Mouse (Mus musculus): ENCODE results near the gene Cdk5r2. TPM values are rescaled to one million over a fixed set of nuclear protein-coding genes. Genes with fewer than 3 reads are reported as not detected.
"Not testable (repeated sequence)": the region's sequence is repeated elsewhere in the genome, so short reads cannot be mapped to it uniquely, and the experiment has no call there.

The Cdk5r2 gene
- polyA plus RNA-seq, 1 experiment from 2014 or later = 1.3 TPM

DNA sequence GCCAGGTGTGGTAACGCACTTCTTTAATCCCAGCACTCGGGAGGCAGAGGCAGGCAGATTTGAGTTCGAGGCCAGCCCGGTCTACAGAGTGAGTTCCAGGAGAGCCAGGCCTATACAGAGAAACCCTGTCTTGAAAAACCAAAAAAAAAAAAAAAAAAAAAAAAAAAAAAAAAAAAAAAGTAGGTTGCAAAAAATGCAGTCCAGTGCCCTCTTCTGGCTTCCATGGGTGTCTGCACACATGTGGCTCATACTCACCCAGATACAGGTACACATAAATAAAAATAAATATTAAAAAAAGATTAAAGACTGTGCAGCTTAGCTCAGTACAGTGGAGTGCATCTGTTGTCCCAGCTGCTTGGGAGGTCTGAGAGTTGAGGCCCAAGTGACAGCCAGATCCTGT lies 31.1 kb upstream of the Cdk5r2 start:
- H3K36me3 ChIP-seq; H3K9me3 ChIP-seq (replicated peaks); DNase-seq (ENCODE audit: low spot score); H3K4me3 ChIP-seq; H3K27me3 ChIP-seq (ENCODE audit: low read depth, poor library complexity, severe bottlenecking): not testable (repeated sequence)
- Histone ChIP-seq H3K27ac (replicated peaks) (peak overlapping the region; percentile 88), H3K4me1 (peaks cover 39% of the 10 kb centered on the region)
- WGBS = 83% methylated on average over 4 of the region's 4 CpGs

DNA sequence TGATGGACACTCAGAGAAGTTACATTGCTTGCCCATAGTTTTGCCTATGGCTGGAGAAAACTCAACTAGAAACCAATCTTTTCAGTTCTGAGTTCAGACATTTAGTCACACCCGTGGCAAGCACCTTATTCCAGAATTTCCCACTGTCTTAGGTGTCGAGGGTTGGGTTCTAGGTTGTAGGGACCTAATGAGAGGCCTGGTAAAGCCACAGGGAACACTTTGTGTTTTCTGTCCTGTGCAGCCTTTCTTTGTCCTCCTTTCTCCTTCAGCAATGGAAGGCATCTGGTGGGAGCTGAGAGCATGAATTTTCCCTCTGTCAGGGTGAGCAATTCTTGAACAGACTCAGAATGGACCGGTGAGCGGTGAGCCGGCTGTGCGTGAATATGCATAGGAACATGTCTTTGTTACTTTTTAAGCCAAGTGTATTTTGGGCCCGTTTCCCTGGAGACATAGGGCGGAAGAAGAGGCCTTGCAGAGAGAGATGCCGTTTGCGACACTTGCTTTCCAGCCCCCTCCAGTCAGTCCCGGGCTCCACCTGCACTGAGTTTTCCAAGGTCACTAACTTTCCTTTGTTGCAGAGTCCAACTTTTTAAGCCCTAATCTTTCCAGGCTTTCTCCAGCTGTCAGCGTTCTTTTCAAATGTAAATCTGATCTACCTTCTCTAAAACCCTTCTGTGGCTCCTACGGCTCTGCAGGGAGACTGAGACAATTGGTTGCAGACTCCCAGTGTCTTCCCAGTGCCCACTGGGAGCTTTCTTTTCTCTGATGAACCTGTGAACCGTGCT lies 30.0 kb upstream of the Cdk5r2 start:
- Histone ChIP-seq H3K27ac (replicated peaks) (peak overlapping the region; percentile 88), H3K4me1 (peaks cover 50% of the 10 kb centered on the region), H3K4me3 (peak overlapping the region; percentile 33), H3K9me3 (replicated peaks) (no peaks in the 10 kb centered on the region), H3K27me3 (ENCODE audit: low read depth, poor library complexity, severe bottlenecking) (no peaks in the 10 kb centered on the region), H3K36me3 (no peaks in the 10 kb centered on the region)
- WGBS = 7% methylated on average over 14 of the region's 14 CpGs
- DNase-seq (ENCODE audit: low spot score) = peak; percentile 87

DNA sequence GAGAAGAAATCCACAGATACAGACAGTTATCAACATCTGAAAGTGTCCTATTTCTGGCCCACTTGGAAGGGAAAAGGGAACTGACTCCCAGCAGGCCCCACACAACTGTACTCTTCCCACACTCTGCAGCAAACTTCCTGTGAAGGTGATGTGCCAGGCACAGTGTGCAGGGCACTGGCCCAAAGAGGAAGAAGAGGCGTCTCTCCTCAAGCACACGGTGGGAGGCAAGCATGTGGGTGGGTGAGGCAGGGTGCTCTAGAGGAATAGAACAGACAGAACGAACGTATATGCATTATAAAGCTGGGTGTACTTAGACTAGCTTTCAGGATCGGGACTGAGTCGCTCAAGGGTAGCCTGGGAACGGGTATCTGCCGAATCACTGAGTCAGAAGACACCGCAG lies 24.7 kb upstream of the Cdk5r2 start:
- Histone ChIP-seq H3K27ac (replicated peaks) (peak overlapping the region; percentile 35; the same call in 1 of the 2 replicates), H3K4me3 (no peak overlapping the region), H3K36me3 (no peaks in the 10 kb centered on the region), H3K27me3 (ENCODE audit: low read depth, poor library complexity, severe bottlenecking) (no peaks in the 10 kb centered on the region; the same call in 1 of the 2 replicates), H3K9me3 (replicated peaks) (no peaks in the 10 kb centered on the region), H3K4me1 (peaks cover 41% of the 10 kb centered on the region)
- 83% methylated on average over 9 of the region's 9 CpGs for WGBS
- DNase-seq (ENCODE audit: low spot score) = no peak

DNA sequence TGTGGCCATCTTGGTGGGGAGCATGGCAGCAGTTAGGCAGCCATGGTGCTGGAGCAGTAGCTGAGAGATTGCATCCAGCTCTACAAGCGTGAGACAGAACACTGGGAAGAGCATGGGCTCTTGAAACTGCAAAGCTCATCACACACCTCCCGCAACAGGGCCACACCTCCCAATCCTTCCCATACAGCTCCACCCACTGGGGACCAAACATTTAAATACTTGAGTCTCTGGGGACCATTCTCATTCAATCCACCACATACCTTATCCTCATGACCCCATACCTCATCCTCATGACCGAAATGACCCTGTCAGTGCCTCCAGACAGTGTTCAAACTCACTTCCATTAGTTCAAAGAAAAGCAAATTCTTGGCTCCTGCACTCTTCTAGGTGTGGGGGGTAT lies 21.5 kb upstream of the Cdk5r2 start:
- no peaks in the 10 kb centered on the region for H3K36me3 ChIP-seq
- DNase-seq (ENCODE audit: low spot score) = no peak
- no peaks in the 10 kb centered on the region; the same call in 1 of the 2 replicates for H3K27me3 ChIP-seq (ENCODE audit: low read depth, poor library complexity, severe bottlenecking)
- 87% methylated on average over 3 of the region's 3 CpGs for WGBS
- no peaks in the 10 kb centered on the region for H3K9me3 ChIP-seq (replicated peaks)
- no peak overlapping the region for H3K4me3 ChIP-seq
- H3K4me1 ChIP-seq = peaks cover 23% of the 10 kb centered on the region
- H3K27ac ChIP-seq (replicated peaks) = no peak overlapping the region

DNA sequence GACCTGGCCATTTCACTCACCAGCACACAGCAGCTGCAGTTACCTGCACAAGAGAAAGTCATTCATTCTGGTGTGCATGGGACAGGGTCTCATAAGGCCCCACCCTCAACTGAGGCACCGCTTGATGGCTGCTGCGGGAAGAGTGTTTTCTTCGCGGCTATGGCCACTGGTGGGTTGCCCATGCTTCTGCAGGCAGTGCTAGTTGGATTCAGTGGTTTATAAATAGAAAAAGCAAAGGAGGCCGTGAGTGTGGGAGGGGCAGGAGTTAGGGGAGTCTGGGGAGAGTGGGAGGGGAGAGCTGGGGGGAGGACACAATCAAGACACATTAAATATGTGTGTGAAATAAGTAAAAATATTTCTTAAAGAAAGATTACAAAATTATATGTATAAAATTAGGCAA lies 11.6 kb upstream of the Cdk5r2 start:
- no peaks in the 10 kb centered on the region for H3K36me3 ChIP-seq
- no peaks in the 10 kb centered on the region for H3K27me3 ChIP-seq (ENCODE audit: low read depth, poor library complexity, severe bottlenecking)
- WGBS = 90% methylated on average over 5 of the region's 5 CpGs
- DNase-seq (ENCODE audit: low spot score) = no peak
- H3K27ac ChIP-seq (replicated peaks) = no peak overlapping the region
- H3K4me3 ChIP-seq = no peak overlapping the region
- peaks cover 3% of the 10 kb centered on the region; the same call in 1 of the 2 replicates for H3K4me1 ChIP-seq
- H3K9me3 ChIP-seq (replicated peaks) = no peaks in the 10 kb centered on the region

DNA sequence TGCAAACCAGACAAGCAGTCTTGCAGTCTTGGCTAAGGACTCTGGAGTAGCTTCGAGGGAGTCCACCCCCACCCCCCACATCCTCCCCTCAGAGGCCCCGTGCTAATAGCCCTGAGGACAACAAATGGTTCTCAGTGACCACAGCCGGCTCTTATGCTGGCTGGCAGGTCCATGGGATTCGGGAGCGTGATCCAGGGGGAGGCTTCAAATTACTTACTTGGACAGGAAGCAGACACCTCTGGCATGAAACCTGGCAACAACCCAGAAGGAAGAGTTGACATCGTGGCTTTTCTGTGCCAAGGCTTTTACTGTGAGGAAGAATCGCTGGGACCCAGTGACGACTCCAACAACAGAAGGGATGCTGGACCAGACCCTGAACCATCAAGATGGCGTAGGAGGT lies 8.4 kb upstream of the Cdk5r2 start:
- no peak overlapping the region for H3K4me3 ChIP-seq
- H3K27ac ChIP-seq (replicated peaks) = no peak overlapping the region
- 57% methylated on average over 9 of the region's 9 CpGs for WGBS
- no peaks in the 10 kb centered on the region for H3K36me3 ChIP-seq
- no peaks in the 10 kb centered on the region for H3K9me3 ChIP-seq (replicated peaks)
- peaks cover 20% of the 10 kb centered on the region for H3K27me3 ChIP-seq (ENCODE audit: low read depth, poor library complexity, severe bottlenecking)
- no peak for DNase-seq (ENCODE audit: low spot score)
- H3K4me1 ChIP-seq = peaks cover 30% of the 10 kb centered on the region

DNA sequence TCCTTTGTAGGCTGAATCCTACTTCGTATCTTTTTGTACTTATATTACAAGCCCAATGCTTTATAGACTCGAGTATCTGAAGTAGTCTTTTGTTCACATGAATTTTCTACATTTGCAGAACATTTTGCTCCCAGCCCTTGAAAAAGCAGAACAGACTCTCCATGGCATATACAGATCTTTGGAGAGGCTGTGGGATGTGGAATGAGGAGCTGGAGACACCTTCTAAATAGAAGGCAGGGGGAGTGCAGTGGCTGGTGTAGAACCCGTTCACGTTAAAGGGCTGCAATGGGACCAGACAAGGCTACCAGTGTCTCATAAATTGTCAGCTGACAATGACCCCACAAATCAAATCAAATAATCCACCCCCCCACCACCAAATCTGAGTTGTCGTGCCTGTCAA lies 5.8 kb upstream of the Cdk5r2 start:
- Histone ChIP-seq H3K27ac (replicated peaks) (0 out of 2 replicates have a peak overlapping the region, but pooled peaks have one; percentile 55), H3K4me1 (peaks cover 56% of the 10 kb centered on the region), H3K27me3 (ENCODE audit: low read depth, poor library complexity, severe bottlenecking) (peaks cover 46% of the 10 kb centered on the region), H3K4me3 (no peak overlapping the region), H3K36me3 (no peaks in the 10 kb centered on the region), H3K9me3 (replicated peaks) (no peaks in the 10 kb centered on the region)
- 63% methylated on average over 5 of the region's 5 CpGs for whole genome bisulfite sequencing
- no peak for DNase-seq (ENCODE audit: low spot score)

DNA sequence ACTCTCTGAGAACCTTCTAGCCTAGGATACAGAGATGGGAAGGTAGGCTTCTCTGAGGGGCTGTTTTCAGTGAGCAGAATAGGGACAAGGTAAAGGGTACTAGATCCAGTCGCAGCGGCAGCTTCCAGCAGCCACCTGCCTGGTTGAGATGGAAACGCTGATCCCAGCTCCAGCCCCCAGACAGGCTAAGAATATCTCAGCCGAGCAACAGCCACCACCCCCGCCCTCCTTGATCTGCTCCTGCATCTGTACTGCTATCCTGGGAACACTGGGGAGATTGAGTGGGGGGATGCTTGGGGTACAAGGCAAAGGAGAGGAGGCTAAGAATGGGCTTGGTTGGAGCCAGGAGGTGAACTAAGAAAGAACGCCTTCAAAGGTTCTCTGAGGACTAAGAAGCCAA lies 4.5 kb upstream of the Cdk5r2 start:
- Histone ChIP-seq H3K4me3 (no peak overlapping the region), H3K4me1 (peaks cover 69% of the 10 kb centered on the region), H3K36me3 (no peaks in the 10 kb centered on the region), H3K27ac (replicated peaks) (peak overlapping the region; percentile 89), H3K27me3 (ENCODE audit: low read depth, poor library complexity, severe bottlenecking) (peaks cover 56% of the 10 kb centered on the region), H3K9me3 (replicated peaks) (no peaks in the 10 kb centered on the region)
- 21% methylated on average over 6 of the region's 6 CpGs for WGBS
- DNase-seq (ENCODE audit: low spot score) = no peak

DNA sequence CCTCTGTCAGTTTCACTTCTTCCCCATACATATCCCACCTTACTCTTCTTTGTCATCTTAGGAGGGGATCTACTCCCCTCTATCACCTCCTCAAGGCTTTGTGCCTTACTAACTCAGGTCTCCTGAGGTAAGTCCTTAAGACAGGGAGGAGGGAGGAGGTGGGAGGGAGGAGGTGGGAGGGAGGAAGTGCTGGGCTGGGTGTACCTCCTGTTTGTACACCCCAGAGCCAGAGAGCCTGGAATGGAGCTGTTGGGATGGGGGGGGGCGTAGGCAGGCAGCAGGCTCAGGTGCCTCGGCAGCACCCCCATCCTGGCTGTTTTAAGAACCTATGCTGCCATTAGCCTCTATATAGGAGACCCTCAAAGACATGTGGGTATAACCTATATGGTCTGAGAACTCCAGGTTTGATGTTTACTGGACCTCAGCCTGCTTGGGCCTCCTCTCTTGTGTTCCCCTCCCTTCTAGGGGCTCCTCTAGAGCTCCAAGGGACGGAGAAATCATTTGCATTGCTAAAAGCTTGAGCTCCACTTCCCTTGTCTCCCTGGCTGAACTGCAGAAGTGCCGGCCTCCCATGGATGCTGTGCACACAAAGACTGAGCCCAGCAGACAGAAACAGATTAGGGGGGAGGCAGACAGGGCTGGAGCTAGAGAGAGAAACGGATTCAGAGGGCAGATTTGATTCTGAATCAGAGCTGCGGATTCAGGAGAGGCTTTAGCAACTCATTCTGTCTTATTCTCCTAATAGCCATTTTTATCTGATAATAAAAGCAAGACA lies 3.5 kb upstream of the Cdk5r2 start:
- WGBS = 12% methylated on average over 6 of the region's 6 CpGs
- peaks cover 77% of the 10 kb centered on the region for H3K4me1 ChIP-seq
- peaks cover 66% of the 10 kb centered on the region for H3K27me3 ChIP-seq (ENCODE audit: low read depth, poor library complexity, severe bottlenecking)
- peak overlapping the region; percentile 31 for H3K4me3 ChIP-seq
- H3K9me3 ChIP-seq (replicated peaks) = no peaks in the 10 kb centered on the region
- DNase-seq (ENCODE audit: low spot score) = peak; percentile 68
- H3K27ac ChIP-seq (replicated peaks) = peak overlapping the region; percentile 89
- no peaks in the 10 kb centered on the region for H3K36me3 ChIP-seq

DNA sequence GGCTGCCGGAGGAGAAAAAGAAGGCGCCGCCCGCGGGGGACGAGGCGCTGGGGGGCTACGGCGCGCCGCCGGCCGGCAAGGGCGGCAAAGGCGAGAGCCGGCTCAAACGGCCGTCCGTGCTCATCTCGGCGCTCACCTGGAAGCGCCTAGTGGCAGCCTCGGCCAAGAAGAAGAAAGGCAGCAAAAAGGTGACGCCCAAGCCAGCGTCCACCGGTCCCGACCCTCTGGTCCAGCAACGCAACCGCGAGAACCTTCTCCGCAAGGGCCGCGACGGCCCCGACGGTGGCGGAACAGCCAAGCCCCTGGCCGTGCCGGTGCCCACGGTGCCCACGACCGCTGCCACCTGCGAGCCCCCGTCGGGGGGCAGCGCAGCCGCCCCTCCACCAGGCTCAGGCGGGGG lies 422 bp downstream of the Cdk5r2 start:
- Histone ChIP-seq H3K27me3 (ENCODE audit: low read depth, poor library complexity, severe bottlenecking) (peaks cover 97% of the 10 kb centered on the region), H3K9me3 (replicated peaks) (no peaks in the 10 kb centered on the region), H3K36me3 (no peaks in the 10 kb centered on the region), H3K4me1 (peaks cover 100% of the 10 kb centered on the region), H3K4me3 (peak overlapping the region; percentile 85), H3K27ac (replicated peaks) (peak overlapping the region; percentile 94)
- WGBS = under 1% methylated on average over 48 of the region's 48 CpGs
- DNase-seq (ENCODE audit: low spot score) = no peak

DNA sequence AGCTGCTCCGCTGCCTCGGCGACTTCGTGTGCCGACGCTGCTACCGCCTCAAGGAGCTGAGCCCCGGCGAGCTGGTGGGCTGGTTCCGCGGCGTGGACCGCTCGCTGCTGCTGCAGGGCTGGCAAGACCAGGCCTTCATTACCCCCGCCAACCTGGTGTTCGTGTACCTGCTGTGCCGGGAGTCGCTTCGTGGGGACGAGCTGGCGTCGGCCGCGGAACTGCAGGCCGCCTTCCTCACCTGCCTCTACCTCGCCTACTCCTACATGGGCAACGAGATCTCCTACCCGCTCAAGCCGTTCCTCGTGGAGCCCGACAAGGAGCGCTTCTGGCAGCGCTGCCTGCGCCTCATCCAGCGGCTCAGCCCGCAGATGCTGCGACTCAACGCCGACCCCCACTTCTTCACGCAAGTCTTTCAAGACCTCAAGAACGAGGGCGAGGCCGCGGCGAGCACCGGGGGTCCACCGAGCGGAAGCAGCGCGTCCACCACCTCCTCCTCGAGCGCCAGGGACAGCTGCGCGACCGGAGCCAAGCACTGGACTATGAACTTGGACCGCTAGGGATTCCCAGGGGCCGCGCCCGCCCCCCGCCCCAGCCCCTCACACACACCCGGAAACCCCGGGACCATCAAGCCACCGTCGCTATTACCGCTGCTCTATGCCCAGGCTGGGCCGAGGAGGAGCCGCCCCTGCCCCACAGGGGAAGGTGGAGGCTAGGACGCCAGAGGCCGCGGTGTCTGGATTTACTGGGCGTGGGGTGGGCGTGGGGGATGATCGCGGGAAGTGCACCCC lies 1.1 kb downstream of the Cdk5r2 start:
- H3K27ac ChIP-seq (replicated peaks) = peak overlapping the region; percentile 94
- peaks cover 97% of the 10 kb centered on the region for H3K27me3 ChIP-seq (ENCODE audit: low read depth, poor library complexity, severe bottlenecking)
- H3K9me3 ChIP-seq (replicated peaks) = no peaks in the 10 kb centered on the region
- peak; percentile 57 for DNase-seq (ENCODE audit: low spot score)
- H3K36me3 ChIP-seq = no peaks in the 10 kb centered on the region
- H3K4me3 ChIP-seq = peak overlapping the region; percentile 85
- peaks cover 93% of the 10 kb centered on the region for H3K4me1 ChIP-seq
- under 1% methylated on average over 74 of the region's 74 CpGs for WGBS

DNA sequence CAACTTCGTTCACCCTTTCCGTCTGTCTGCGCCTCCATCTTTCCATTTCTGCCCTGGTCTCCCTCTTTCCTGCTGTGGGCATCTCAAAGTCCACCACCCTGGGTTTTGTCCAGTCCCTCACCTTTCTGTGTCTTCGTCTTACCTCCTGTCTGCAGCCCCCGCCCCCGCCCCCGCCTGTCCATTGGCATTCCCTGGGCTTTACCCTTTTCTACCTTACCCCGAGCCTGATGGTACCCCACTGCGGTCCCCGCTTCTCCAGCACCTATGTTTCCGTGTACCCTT lies 1.6 kb downstream of the Cdk5r2 start:
- WGBS = 2% methylated on average over 11 of the region's 11 CpGs
- DNase-seq (ENCODE audit: low spot score) = peak; percentile 40
- Histone ChIP-seq H3K4me1 (peaks cover 88% of the 10 kb centered on the region), H3K9me3 (replicated peaks) (no peaks in the 10 kb centered on the region), H3K27ac (replicated peaks) (peak overlapping the region; percentile 94), H3K36me3 (no peaks in the 10 kb centered on the region), H3K27me3 (ENCODE audit: low read depth, poor library complexity, severe bottlenecking) (peaks cover 92% of the 10 kb centered on the region), H3K4me3 (peak overlapping the region; percentile 85)

All from midbrain, embryonic 10.5 days (tissue).